Mouse (Mus musculus) hindlimb bud, embryonic 11.5 days (tissue): ENCODE measurements around the gene Prom1.

Source experiments
- DNase-seq: peaks from one replicate; pipeline ENCODE4 v3.0.0-alpha.2; 2012; ENCODE audit warnings: low read depth, low spot score; ENCODE audit errors: extremely low spot score

Prom1 gene

GRCm38 (mm10) chr5:44081108-44081507, 20.7 kb downstream of the Prom1 start:
- no peak for DNase-seq

DNA sequence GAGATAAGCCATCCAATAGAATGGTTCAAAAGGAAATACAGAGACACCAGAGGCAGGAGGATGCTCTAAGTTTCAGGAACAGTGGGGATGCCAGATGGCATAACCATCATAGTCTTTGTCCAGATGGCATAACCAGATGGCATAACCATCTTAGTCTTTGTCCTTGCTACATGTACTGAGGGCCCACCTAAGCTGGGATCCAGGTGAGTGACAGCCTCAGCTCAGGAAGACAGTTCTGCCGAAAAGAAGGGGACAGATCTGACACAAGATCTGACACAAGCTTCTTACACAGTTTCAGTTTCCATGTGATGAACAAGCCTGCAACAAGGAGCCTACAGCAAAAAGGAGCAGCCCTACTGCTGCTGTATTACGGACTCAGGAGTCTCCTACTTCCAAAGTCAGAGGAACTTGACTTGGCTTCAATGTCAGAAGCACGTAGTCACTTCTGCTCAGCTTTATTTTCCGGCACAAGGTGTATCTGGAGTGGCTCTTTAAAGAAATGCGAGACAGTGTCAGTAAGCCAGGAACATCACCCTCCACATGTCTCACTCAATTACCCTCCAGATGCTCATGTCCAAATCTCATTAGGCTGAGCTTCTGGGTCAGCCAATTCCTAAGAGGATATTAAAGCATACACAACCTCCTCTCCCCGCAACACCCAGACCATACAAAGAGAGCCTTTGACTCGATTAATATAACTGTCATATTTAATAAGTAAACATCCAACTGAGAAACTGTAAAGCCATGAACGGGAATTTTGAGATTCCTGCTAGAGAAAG, 21.4 kb downstream of the Prom1 start:
- DNase-seq = no peak

DNA sequence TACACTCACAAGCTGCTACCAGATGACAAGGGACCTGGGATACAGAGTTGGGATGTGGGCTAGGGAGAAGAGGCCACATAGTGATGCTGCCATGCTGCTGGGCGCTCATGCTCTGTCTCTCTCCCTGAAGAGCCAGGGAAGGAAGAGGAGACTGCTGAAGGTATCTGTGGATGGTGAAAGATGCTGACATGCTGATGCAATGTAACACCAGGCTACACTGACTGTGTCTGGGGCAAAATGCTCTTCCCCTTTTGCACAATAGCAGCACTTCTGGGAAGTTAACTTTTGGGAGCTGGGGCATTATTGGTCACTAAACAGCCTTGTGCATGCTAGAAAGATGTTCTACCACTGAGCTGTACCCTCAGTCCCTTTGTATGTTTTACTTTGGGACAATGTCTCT, 26.4 kb downstream of the Prom1 start:
- no peak for DNase-seq

GRCm38 (mm10) chr5:44073634-44074033, 28.2 kb downstream of the Prom1 start:
- no peak for DNase-seq

GRCm38 (mm10) chr5:44070529-44071133, 31.2 kb downstream of the Prom1 start:
- no peak for DNase-seq

DNA sequence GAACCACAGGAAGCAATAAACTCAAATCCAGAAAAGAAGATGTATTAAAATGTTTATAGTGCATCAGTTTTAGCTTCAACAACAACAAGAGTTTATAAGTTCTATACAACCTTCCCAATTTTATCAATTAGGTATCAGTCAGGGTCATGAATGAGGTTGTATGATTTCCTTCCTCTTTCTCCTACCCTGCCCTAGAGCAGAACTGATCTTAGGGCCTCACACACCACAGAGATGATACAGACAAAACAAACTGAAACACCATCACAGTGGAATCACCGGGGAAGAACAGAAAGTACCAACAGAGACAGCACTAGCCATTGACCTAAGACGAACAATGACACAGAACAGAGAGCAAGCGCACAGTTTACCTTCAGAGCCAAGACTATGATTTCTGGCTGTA, 43.6 kb downstream of the Prom1 start:
- no peak for DNase-seq

DNA sequence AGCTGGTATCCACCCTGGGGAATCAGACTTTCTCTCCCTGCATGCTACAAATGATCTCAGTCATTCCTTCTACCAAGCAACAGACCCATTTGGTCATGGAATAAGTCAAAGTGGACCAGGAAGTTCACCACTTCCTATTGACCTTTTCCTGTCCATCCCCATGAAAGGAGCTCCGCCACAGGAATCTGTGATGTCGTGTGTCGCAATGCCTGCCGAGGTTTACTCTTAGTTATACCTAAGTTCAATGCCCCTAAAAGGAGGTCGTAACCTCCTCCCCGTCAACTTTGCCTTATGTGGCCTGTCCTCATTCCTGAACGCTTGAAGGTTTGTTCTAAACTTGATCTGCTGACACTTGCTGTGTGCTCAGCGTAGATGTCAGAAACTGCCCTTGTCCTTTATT, 51.6 kb downstream of the Prom1 start:
- no peak for DNase-seq

DNA sequence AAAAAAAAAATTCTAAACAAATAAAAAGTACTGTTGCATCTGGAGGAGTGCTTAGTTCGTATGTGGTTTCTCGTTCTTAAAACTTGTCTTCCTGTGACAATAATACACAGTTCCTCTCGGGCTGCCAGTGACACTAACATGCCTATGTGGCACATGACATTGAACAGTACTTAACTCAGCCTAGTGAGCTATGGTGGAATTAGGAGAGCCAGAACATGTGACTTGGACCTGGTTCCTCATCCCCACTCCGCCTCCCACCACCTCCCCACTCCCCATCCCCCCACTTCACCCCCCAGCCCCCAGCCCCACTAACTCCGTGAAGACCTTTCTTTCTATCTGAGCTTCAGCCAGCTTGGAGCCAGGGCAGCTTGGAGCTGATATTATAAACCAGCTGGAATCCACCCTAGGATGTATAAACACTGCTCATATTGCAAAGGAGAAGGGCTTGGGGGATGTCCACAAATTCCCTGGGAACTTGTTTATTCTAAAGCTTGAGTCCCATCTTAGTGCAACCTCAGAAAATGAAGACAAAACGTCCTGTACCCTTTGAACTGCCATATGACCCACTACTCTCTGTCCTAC, 52.3 kb downstream of the Prom1 start:
- no peak for DNase-seq

DNA sequence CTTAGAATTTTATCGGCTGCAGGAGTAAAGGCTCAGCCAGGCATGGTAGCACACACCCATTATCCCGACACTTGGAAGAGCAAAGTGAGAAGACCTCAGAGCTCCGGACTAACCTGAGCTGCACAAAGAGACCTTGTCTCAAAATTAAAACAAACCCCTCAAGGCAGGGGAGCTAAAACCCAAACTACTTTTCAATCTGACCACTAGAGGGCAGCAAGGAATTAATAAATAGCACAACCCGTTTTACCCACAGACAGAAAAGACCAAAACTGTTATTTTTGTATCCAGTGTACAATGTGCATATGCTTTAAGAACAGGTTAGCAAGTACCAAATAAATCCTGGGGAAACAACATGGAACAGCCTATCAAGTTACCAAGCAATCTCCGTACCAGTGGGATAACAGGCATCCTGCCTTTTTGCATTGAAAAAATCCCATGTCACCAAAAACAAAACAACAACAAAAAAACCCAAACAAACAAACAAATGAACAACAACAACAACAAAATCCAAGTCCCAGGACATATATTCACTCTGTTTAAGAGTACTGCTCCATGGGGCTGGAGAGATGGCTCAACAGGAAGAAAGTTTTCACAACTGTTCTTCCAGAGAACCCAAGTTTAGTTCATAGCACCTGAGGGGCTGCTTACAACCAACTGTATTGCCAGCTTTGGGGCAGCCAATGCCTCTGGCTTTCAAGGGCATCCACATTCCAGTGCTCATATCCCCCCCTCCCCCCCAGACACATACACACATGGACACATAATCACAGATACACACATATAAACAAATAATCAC, 53.1 kb downstream of the Prom1 start:
- DNase-seq = peak; percentile 41

- no peak for DNase-seq
Measured at GRCm38 (mm10) chr5:44041725-44042124, 60.1 kb downstream of the Prom1 start.

- DNase-seq = no peak
Measured at GRCm38 (mm10) chr5:44041056-44041455, 60.8 kb downstream of the Prom1 start.

- no peak for DNase-seq
Measured at GRCm38 (mm10) chr5:43998295-43998989, 103.4 kb downstream of the Prom1 start.

GRCm38 (mm10) chr5:43997626-43998025, 104.2 kb downstream of the Prom1 start:
- no peak for DNase-seq

- DNase-seq = no peak
Measured at GRCm38 (mm10) chr5:43996162-43996561, 105.7 kb downstream of the Prom1 start.

GRCm38 (mm10) chr5:43994981-43995380, 106.9 kb downstream of the Prom1 start:
- DNase-seq = no peak

- no peak for DNase-seq
Measured at GRCm38 (mm10) chr5:43990316-43990715, 111.5 kb downstream of the Prom1 start.

DNA sequence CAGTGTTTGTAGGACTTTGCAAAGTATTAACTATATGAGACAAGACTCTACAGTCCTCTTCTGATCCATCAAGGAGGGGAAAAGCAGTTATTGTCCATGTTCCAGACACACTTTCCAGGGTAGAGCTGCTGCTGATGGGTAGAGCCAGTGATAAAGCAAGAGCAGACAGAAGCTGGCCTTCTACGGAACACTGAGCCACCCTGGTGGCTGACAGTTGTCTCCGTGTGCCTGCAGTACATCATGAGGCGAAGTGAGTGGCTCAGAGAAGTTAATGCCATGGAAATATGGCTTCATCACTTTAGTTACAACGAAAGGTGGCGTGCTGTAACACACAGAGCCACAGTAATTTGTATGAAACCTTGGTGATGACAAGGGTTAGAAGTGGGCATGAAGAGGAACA, 112.8 kb downstream of the Prom1 start:
- DNase-seq = no peak

DNA sequence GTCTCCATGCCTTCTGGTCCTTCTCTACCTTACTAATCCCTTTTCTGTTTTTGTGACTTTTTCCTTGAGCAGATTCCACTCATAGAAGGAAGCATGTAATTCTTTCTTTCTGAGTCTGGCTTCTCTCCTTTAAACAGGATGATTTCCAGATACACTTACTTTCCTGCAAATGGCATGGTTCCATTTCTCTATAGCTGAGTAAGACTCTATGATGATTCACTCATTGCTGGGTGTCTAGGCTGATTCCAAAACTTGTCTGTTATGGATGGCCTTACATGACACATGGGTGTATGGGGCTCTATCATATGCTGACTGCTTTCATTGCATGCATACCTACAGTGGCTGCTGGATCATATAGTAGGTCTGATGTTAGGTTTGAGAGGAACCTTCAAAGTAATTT, 115.6 kb downstream of the Prom1 start:
- DNase-seq = no peak

DNA sequence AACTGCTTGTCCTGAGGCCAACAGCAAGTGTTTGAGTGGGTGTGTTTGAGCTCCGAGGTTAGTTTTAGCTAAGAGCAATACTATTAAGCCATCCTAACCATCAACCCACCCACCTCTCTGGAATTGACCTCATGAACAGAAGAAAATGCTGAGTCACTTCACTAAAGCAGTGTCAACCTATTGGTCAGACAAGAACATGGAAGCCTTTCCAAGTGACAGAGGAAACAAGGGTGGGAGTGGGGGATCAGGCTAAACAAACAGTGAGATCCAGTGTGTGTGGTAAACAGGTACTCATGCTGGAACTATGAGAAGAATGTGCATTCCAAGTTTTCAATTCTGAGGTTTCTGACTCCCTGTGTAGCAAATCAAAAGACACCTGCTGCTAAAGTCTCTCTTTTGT, 118.9 kb downstream of the Prom1 start:
- no peak for DNase-seq

DNA sequence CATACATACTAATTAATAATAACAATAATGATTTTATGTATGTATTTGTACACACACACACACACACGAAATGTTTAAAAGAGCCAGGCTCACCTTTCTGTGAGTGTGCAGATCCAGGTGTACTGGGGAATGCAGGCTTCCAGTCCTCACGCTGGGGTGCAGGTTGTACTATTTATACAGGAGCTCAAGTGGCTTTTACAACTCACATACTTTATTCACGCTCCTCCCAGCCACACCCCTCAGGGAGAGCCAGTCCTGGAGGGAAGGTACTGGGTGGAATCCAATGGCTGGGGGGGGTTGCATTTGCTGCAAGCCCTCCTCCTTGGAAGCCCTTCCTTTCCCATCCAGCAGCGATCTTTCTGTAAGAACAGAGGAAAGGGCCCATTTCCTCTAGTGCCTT, 120.2 kb downstream of the Prom1 start, which contains the start of gene Fgfbp1:
Fgfbp1 (minus strand) TSS at position 160 of the 400 bp plus-strand sequence.
- DNase-seq = no peak

GRCm38 (mm10) chr5:43980397-43980796, 121.4 kb downstream of the Prom1 start:
- no peak for DNase-seq
